Mouse (Mus musculus) forebrain, embryonic 11.5 days (tissue): Measurements from ENCODE around the gene Leng9. TPM values are rescaled to one million over a fixed set of nuclear protein-coding genes. Genes with fewer than 3 reads are reported as not detected.
"Not testable (repeated sequence)": the region's sequence is repeated elsewhere in the genome, so short reads cannot be mapped to it uniquely, and the experiment has no call there.

Experiments
- ATAC-seq: fragments of 200-750 bp; cut with Nextera tagmentation; replicated peaks from 2 replicates; pipeline ENCODE4 v1.8.0; 2017; ENCODE audit warnings: moderate TSS enrichment; ENCODE audit not compliant: low FRiP score
- DNase-seq: peaks from one replicate; pipeline ENCODE4 v3.0.0-alpha.2; 2017; ENCODE audit warnings: low spot score
- H3K27ac ChIP-seq: fragments of 300-500 bp; sonication (generic); 2 replicates; pipeline ENCODE4 v1.5.1; 2014; ENCODE audit warnings: low read depth, low read length
- H3K27me3 ChIP-seq: fragments of 300-500 bp; sonication (generic); 2 replicates; pipeline ENCODE4 v1.6.1; 2014; ENCODE audit warnings: mild to moderate bottlenecking, low read length, mixed read lengths; ENCODE audit not compliant: control insufficient read depth, insufficient read depth
- H3K36me3 ChIP-seq: fragments of 300-500 bp; sonication (generic); 2 replicates; pipeline ENCODE4 v1.6.1; 2014; ENCODE audit warnings: mild to moderate bottlenecking, low read length, moderate library complexity, mixed read lengths; ENCODE audit not compliant: control insufficient read depth, insufficient read depth
- H3K4me1 ChIP-seq: fragments of 300-500 bp; sonication (generic); replicated peaks from 2 replicates; pipeline ENCODE4 v1.6.1; 2014; ENCODE audit warnings: low read length, mixed read lengths; ENCODE audit not compliant: control insufficient read depth, insufficient read depth
- H3K4me2 ChIP-seq: fragments of 300-500 bp; sonication (generic); 2 replicates; pipeline ENCODE4 v1.6.1; 2014; ENCODE audit warnings: low read depth, mild to moderate bottlenecking, low read length, moderate library complexity, mixed read lengths; ENCODE audit not compliant: severe bottlenecking
- H3K4me3 ChIP-seq: fragments of 300-500 bp; sonication (generic); 2 replicates; pipeline ENCODE4 v1.5.1; 2014; ENCODE audit warnings: low read depth, low read length
- H3K9ac ChIP-seq: fragments of 300-500 bp; sonication (generic); 2 replicates; pipeline ENCODE4 v1.6.1; 2014; ENCODE audit warnings: low read length
- H3K9me3 ChIP-seq: fragments of 300-500 bp; sonication (generic); 2 replicates; pipeline ENCODE4 v1.6.1; 2016; ENCODE audit warnings: low read length, mixed read lengths; ENCODE audit not compliant: control insufficient read depth
- WGBS: fragments of 180-500 bp; shearing (Covaris S2); extraction: QIAGEN DNeasy Blood & Tissue Kit; methylation state at CpG from one replicate; pipeline ENCODE4 v1.1.7; 2014; 5-methylcytosine and 5-hydroxymethylcytosine counted together
- polyA plus RNA-seq: library from polyadenylated mRNA; unstranded; fragments of >200 nt; fragmentation: Nextera tagmentation; extraction: Ambion mirVana; gene quantifications from 2 replicates; pipeline ENCODE4 v1.2.1, GENCODE M21; 2014

Leng9 gene
- 1.6 and 2.7 TPM in 2 replicates for polyA plus RNA-seq

DNA sequence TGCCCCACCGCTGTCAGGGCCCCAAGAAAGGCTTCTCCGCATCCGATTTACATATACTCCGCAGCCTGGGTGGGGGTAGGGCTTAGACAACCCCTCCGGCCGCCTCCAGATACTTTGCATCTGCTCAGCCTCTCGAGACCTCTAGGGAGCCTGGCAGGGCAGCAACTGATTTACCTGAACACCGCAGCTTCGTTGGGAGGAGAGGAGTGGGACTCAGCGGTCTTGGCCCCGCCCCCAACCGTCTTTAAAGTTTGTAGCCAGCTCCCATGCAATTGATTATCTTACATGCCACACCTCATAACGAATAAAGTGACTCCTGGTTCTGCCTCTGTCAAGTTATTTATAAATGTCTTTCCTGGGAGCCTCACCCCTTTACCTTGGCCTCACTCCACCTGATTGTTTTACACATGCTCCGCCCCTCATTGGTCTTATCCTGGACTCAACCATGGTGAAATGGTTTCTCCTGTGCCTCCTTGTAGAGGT lies at the start of gene Leng9:
Gene Leng9, minus strand, starts transcription at position 316 of the 483 bp plus-strand sequence.
- Histone ChIP-seq H3K36me3 (peaks cover 16% of the 10 kb centered on the region; the same call in 1 of the 2 replicates), H3K27me3 (peaks cover 17% of the 10 kb centered on the region), H3K9ac (peak within 1 kb of the TSS; percentile 65), H3K9me3 (no peaks in the 10 kb centered on the region), H3K4me2 (peak within 1 kb of the TSS; percentile 96), H3K4me1 (peaks cover 7% of the 10 kb centered on the region; the same call in 1 of the 2 replicates), H3K27ac (peak within 1 kb of the TSS; percentile 53), H3K4me3 (peak within 1 kb of the TSS; percentile 69)
- ATAC-seq = no peak; the same call in 1 of the 2 replicates
- no peak for DNase-seq
- WGBS = under 1% methylated on average over 14 of the region's 14 CpGs

DNA sequence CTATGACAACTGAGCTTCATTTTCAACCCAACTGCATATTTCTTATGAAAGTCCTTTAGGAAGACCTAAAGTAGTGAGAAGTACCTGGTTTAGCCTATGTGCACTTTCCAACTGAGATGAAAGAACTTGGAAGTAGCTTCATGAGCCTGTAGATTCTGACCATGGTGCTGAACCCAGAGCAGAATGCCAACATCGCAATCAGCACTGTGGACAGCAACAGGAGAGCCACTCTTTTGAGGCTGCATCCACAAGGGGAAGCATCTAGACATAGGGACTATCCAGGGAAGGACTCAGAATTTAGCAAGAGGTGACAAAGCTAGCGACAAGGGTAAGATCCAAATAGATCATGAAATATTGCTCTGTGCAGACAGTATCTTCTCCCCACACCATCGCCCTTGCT lies 28.3 kb upstream of the Leng9 start:
- Histone ChIP-seq H3K36me3 (no peaks in the 10 kb centered on the region), H3K9me3 (no peaks in the 10 kb centered on the region), H3K4me2 (no peak overlapping the region), H3K27ac (no peak overlapping the region), H3K4me3 (no peak overlapping the region), H3K4me1 (no peaks in the 10 kb centered on the region), H3K27me3 (no peaks in the 10 kb centered on the region), H3K9ac (no peak overlapping the region)
- no peak for ATAC-seq
- no peak for DNase-seq
- WGBS = 42% methylated on average over 3 of the region's 3 CpGs

DNA sequence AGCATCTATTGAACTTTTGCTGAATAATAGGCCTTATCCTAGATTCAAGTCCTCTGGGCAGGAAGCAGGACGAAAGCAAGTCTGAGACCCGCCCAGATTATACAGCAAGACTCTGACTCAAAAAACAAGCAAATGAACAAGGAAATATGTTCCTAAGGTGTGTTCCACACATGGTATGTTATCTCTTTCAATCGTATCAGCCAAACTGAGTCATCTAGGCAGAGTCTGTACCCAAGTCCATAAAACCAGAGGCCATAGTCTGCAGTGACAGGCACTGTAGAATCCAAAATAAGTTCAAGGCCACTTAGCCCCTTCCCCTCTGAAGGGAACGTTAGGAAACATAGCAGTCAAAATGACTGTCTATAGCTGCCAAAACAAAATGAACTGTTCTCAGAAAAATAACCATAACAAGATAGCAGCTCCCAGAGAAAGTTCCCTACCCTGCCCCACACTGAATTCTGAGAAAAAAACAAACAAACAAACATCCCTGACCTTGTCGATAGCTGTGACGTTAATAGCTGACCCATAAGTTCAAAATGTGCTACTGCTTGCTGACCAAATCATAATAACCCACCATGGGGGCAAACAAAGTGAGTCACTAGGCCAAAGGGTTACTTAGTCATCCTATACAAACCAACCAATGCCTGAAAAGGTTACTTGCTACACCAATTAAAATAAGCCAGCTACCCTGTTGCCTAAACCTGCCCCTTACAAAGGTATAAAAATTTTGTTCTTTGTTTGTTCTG lies 20.2 kb upstream of the Leng9 start:
- Histone ChIP-seq H3K36me3 (no peaks in the 10 kb centered on the region), H3K4me1 (no peaks in the 10 kb centered on the region), H3K4me3 (no peak overlapping the region), H3K9me3 (no peaks in the 10 kb centered on the region), H3K27me3 (no peaks in the 10 kb centered on the region), H3K27ac (no peak overlapping the region), H3K9ac (no peak overlapping the region), H3K4me2 (no peak overlapping the region)
- no peak for DNase-seq
- WGBS = 88% methylated on average over 6 of the region's 6 CpGs
- ATAC-seq = no peak

DNA sequence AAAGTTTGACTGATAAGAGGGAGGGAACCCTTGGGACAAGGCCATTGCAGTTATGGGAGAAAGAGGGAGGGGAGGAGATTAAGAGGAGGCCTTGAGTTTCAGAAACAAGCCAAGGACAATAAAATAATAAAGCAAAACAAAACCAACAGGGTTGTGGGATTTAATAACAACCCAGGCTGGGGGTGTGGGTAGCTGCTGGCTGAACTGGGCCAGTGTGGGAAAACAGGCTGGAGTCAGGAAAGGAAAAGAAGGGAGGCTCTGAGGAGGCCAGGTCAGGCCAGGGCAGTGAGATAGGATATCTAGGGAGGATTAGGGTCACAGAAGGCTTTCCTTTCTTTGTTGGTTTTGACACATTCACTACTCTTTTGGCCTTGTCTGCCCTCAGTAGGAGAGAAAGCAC lies 16.9 kb upstream of the Leng9 start:
- no peak overlapping the region for H3K27ac ChIP-seq
- H3K9me3 ChIP-seq = no peaks in the 10 kb centered on the region
- DNase-seq (no peak), ATAC-seq (no peak)
- no peaks in the 10 kb centered on the region; the same call in 1 of the 2 replicates for H3K4me1 ChIP-seq
- H3K4me3 ChIP-seq = no peak overlapping the region
- no peak overlapping the region for H3K9ac ChIP-seq
- no peaks in the 10 kb centered on the region for H3K27me3 ChIP-seq
- no peaks in the 10 kb centered on the region for H3K36me3 ChIP-seq
- H3K4me2 ChIP-seq = no peak overlapping the region

DNA sequence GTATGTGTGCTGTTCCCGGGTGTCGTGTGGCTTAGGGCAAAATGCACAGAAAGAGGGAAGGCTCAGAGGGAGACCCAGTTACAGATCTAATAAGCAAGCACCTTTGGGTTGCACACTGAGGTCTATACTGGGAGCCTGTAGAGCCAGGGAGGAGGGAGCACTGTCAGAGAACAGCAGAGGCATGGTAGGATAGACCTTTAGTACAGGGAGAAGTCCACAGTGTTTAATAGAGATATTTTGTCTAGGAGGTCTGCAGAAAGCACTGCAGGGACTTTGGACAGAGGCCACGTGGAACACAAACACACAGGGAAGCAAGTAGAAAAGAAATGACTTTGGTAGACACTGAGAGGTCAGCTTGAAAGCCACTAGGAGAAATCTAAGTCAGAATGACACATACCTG lies 15.1 kb upstream of the Leng9 start:
- Histone ChIP-seq H3K4me2 (0 out of 2 replicates have a peak overlapping the region, but pooled peaks have one; percentile 18), H3K4me3 (no peak overlapping the region), H3K27me3 (no peaks in the 10 kb centered on the region), H3K36me3 (no peaks in the 10 kb centered on the region), H3K9me3 (no peaks in the 10 kb centered on the region), H3K27ac (no peak overlapping the region), H3K9ac (no peak overlapping the region), H3K4me1 (no peaks in the 10 kb centered on the region; the same call in 1 of the 2 replicates)
- WGBS = 27% methylated on average over 3 of the region's 3 CpGs
- no peak for DNase-seq
- ATAC-seq = no peak

DNA sequence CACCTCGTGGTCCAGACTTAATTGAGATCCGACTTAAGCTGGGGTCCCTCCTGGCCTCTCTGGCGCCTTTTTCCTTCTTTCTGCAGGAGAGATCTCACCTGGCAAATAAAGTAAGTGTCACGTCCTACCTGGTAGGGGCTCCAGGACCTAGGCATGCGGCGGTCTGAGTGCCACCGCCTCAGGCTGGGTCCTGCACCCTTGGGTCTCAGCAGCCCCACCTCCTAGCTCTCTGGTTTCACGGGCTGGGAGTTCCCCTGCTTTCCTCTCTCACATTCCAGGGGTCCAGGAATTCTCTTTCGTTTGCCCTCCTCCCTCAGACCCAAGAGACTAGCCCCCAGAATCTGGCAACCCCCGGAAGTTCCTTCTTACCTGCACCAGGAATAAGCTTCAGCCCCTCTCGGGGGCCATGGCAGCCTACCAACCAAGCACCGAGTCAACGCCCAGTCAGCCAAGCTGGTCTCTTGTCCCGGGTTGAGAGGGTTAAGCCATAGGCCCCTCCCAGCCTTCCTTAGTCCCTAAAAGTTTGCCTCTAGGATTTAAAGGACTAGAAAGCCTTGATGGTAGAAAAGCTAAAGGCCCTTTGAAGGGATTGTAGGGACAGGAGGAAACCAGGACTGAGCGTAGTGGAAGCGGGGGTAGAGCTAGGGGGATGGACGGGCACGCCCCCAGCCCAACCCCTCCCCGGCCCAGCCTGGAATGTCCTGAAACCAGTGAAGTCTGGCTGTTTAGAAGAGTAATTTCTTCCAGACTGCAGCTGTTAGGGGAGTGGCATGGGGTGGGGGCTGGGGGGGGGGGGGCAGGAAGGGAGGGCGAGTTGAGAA lies 14.1 kb upstream of the Leng9 start, which contains the start of gene Cdc42ep5:
Gene Cdc42ep5, minus strand, starts transcription at position 771 of the 821 bp plus-strand sequence.
- H3K9ac ChIP-seq = peak within 1 kb of the TSS; percentile 23; the same call in 1 of the 2 replicates
- no peaks in the 10 kb centered on the region for H3K27me3 ChIP-seq
- peak; percentile 80 for DNase-seq
- under 1% methylated on average over 19 of the region's 20 CpGs for WGBS
- H3K27ac ChIP-seq = no peak within 1 kb of the TSS
- H3K36me3 ChIP-seq = no peaks in the 10 kb centered on the region
- H3K4me2 ChIP-seq = peak within 1 kb of the TSS; percentile 45
- ATAC-seq = peak; percentile 87
- H3K4me1 ChIP-seq = no peaks in the 10 kb centered on the region; the same call in 1 of the 2 replicates
- no peaks in the 10 kb centered on the region for H3K9me3 ChIP-seq
- peak within 1 kb of the TSS; percentile 27 for H3K4me3 ChIP-seq

DNA sequence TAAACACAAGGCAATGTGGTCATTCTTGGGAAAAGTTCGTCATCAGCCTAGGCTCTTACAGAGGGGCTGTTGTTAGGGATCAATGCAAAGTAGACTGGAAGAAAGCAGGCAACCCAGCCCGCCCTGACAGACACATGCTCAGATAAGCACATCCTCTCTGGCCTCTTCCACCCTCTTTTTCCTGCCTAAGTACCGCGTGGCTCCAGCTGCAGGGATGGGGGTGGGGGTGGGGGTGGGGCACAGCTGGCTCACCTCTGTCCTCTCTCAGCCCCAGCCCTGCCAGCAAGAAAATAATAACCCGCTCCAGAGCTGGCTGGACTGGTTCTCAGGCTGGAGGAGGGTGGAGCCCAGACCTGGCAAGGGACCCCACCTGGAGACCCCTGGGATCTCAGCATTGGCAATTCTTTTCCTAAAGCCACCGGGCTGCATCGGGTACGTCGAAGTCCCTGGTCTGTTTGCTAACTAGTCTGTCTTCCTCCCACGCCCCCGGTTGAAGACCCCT lies 13.4 kb upstream of the Leng9 start:
- no peaks in the 10 kb centered on the region for H3K27me3 ChIP-seq
- DNase-seq = peak; percentile 51
- peak; percentile 61 for ATAC-seq
- H3K4me2 ChIP-seq = peak overlapping the region; percentile 45
- whole genome bisulfite sequencing = 3% methylated on average over 11 of the region's 11 CpGs
- no peak overlapping the region for H3K27ac ChIP-seq
- H3K9ac ChIP-seq = peak overlapping the region; percentile 23; the same call in 1 of the 2 replicates
- no peaks in the 10 kb centered on the region for H3K36me3 ChIP-seq
- H3K4me3 ChIP-seq = peak overlapping the region; percentile 27
- H3K4me1 ChIP-seq = no peaks in the 10 kb centered on the region; the same call in 1 of the 2 replicates
- no peaks in the 10 kb centered on the region for H3K9me3 ChIP-seq

DNA sequence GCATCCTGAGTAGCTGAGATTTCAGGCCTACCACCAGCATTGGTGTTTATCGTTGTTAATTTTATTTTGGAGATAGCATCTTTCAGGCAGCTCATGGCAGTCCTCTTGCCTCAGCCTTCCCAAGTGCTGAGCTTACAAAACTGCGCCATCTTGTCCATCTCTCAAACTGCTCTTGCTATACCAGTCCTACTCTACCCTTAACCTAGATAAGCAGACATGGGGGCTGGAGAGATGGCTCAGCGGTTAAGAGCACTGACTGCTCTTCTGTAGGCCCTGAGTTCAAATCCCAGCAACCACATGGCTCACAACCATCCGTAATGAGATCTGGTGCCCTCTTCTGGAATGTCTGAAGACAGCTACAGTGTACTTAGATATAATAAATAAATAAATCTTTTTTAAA lies 11.4 kb upstream of the Leng9 start:
- H3K4me3 ChIP-seq, H3K4me2 ChIP-seq, ATAC-seq, H3K27ac ChIP-seq, H3K9me3 ChIP-seq, DNase-seq, H3K9ac ChIP-seq, H3K4me1 ChIP-seq, H3K36me3 ChIP-seq, H3K27me3 ChIP-seq: not testable (repeated sequence)
- WGBS = 93% methylated on average over 4 of the region's 4 CpGs
